8 mouse cellular contexts compared by ENCODE assay signal in genomic region chr9:83440392-83441357, GRCm38 (mm10). TPM values are rescaled to one million over a fixed set of nuclear protein-coding genes. Genes with fewer than 3 reads are reported as not detected.
DNase-seq lines count a peak whose midpoint lies in the region; ATAC-seq and TF ChIP-seq lines count a peak whose summit lies in the region.

Lca5 (minus strand) TSS chr9:83441127.

- H3K27me3 ChIP-seq in E14TG2a.4 (ENCODE audit: insufficient read depth, low read length), result no peaks in the 10 kb centered on the region; the same call in 1 of the 2 replicates
- H3K27me3 ChIP-seq in forebrain, embryonic 12.5 days, result no peaks in the 10 kb centered on the region
- no peaks in the 10 kb centered on the region for H3K27me3 ChIP-seq in heart, embryonic 16.5 days (ENCODE audit: control insufficient read depth, insufficient read depth, low read length)
- no peaks in the 10 kb centered on the region for H3K27me3 ChIP-seq in liver, embryonic 13.5 days
- no peaks in the 10 kb centered on the region for H3K27me3 ChIP-seq in stomach, embryonic 14.5 days (ENCODE audit: control insufficient read depth, insufficient read depth, low read length)

- no peaks in the 10 kb centered on the region for H3K36me3 ChIP-seq in E14TG2a.4 (ENCODE audit: insufficient read depth, low read length)
- H3K36me3 ChIP-seq in forebrain, embryonic 12.5 days (replicated peaks), result no peaks in the 10 kb centered on the region
- no peaks in the 10 kb centered on the region for H3K36me3 ChIP-seq in heart, embryonic 16.5 days (ENCODE audit: control insufficient read depth, insufficient read depth)
- no peaks in the 10 kb centered on the region for H3K36me3 ChIP-seq in liver, embryonic 13.5 days
- H3K36me3 ChIP-seq in stomach, embryonic 14.5 days (ENCODE audit: control insufficient read depth, insufficient read depth, low read length), result no peaks in the 10 kb centered on the region

- peak; percentile 100 for ATAC-seq in cerebellum, adult (ENCODE audit: insufficient number of reproducible peaks, low FRiP score, low TSS enrichment)
- peak; percentile 99 for ATAC-seq in forebrain, embryonic 12.5 days (ENCODE audit: low FRiP score)
- peak; percentile 99 for ATAC-seq in heart, embryonic 16.5 days (replicated peaks; ENCODE audit: extremely low read depth, insufficient read depth, low FRiP score)
- peak; percentile 97 for ATAC-seq in liver, embryonic 13.5 days (ENCODE audit: low read depth)
- peak; percentile 99 for ATAC-seq in stomach, embryonic 14.5 days (ENCODE audit: insufficient number of reproducible peaks, insufficient read depth, low FRiP score, low read depth)

- H3K4me2 ChIP-seq in forebrain, embryonic 12.5 days, result peak within 1 kb of the TSS; percentile 62
- peak within 1 kb of the TSS; percentile 80 for H3K4me2 ChIP-seq in heart, embryonic 16.5 days (ENCODE audit: low read depth, low read length)
- peak within 1 kb of the TSS; percentile 63 for H3K4me2 ChIP-seq in liver, embryonic 13.5 days
- H3K4me2 ChIP-seq in stomach, embryonic 14.5 days (replicated peaks; ENCODE audit: low read depth, low read length), result peak within 1 kb of the TSS; percentile 79

- TF ChIP-seq CTCF in E14TG2a.4 (conservative IDR thresholded peaks at IDR 0.05; ENCODE audit: low read length), result no peak

- H3K4me1 ChIP-seq in E14TG2a.4 (replicated peaks; ENCODE audit: low read depth, low read length), result peaks cover 26% of the 10 kb centered on the region
- peaks cover 12% of the 10 kb centered on the region for H3K4me1 ChIP-seq in forebrain, embryonic 12.5 days
- H3K4me1 ChIP-seq in heart, embryonic 16.5 days (ENCODE audit: control insufficient read depth, insufficient read depth, low read length), result peaks cover 11% of the 10 kb centered on the region; the same call in 1 of the 2 replicates
- peaks cover 10% of the 10 kb centered on the region for H3K4me1 ChIP-seq in liver, embryonic 13.5 days (replicated peaks)
- no peaks in the 10 kb centered on the region; the same call in 1 of the 2 replicates for H3K4me1 ChIP-seq in stomach, embryonic 14.5 days (ENCODE audit: control insufficient read depth, insufficient read depth, low read length)

- peak within 1 kb of the TSS; percentile 71 for H3K9ac ChIP-seq in forebrain, embryonic 12.5 days
- H3K9ac ChIP-seq in heart, embryonic 16.5 days (ENCODE audit: low read length), result peak within 1 kb of the TSS; percentile 77
- no peak within 1 kb of the TSS for H3K9ac ChIP-seq in liver, embryonic 13.5 days
- peak within 1 kb of the TSS; percentile 57 for H3K9ac ChIP-seq in stomach, embryonic 14.5 days (replicated peaks; ENCODE audit: low read depth, low read length)

- peak within 1 kb of the TSS; percentile 95 for H3K27ac ChIP-seq in forebrain, embryonic 12.5 days
- H3K27ac ChIP-seq in heart, embryonic 16.5 days (ENCODE audit: low read length), result peak within 1 kb of the TSS; percentile 94
- H3K27ac ChIP-seq in liver, embryonic 13.5 days, result no peak within 1 kb of the TSS
- H3K27ac ChIP-seq in stomach, embryonic 14.5 days (ENCODE audit: low read length), result peak within 1 kb of the TSS; percentile 77

- 1% methylated on average over 54 of the region's 57 CpGs for WGBS in forebrain, embryonic 12.5 days
- whole genome bisulfite sequencing in heart, embryonic 16.5 days, result 1% methylated on average over 47 of the region's 57 CpGs
- 3% methylated on average over 51 of the region's 57 CpGs for WGBS in liver, embryonic 13.5 days (ENCODE audit: insufficient replicate concordance)
- WGBS in stomach, embryonic 14.5 days, result 2% methylated on average over 52 of the region's 57 CpGs

- H3K4me3 ChIP-seq in E14TG2a.4 (replicated peaks; ENCODE audit: low read length), result peak within 1 kb of the TSS; percentile 80
- peak within 1 kb of the TSS; percentile 59 for H3K4me3 ChIP-seq in forebrain, embryonic 12.5 days (replicated peaks)
- peak within 1 kb of the TSS; percentile 84 for H3K4me3 ChIP-seq in heart, embryonic 16.5 days (ENCODE audit: low read length)
- peak within 1 kb of the TSS; percentile 55 for H3K4me3 ChIP-seq in liver, embryonic 13.5 days (replicated peaks)
- peak within 1 kb of the TSS; percentile 51 for H3K4me3 ChIP-seq in stomach, embryonic 14.5 days (ENCODE audit: low read depth, low read length)

- DNase-seq in kidney, postnatal 25 days, result peak; percentile 95 to 97
- DNase-seq in liver, embryonic 13.5 days, result peak; percentile 79
- peak; percentile 91 to 92 for DNase-seq in natural killer cell, adult 2 months (ENCODE audit: low spot score in 2 of 2)

- no peaks in the 10 kb centered on the region for H3K9me3 ChIP-seq in E14TG2a.4 (ENCODE audit: low read length)
- no peaks in the 10 kb centered on the region for H3K9me3 ChIP-seq in forebrain, embryonic 12.5 days
- no peaks in the 10 kb centered on the region for H3K9me3 ChIP-seq in heart, embryonic 16.5 days (replicated peaks; ENCODE audit: control insufficient read depth, low read length)
- H3K9me3 ChIP-seq in liver, embryonic 13.5 days (replicated peaks), result no peaks in the 10 kb centered on the region
- H3K9me3 ChIP-seq in stomach, embryonic 14.5 days (ENCODE audit: control insufficient read depth, low read depth, low read length), result no peaks in the 10 kb centered on the region

RNA-seq across cellular contexts. Expression of gene Lca5, which starts in this region (rescaled TPM):
- 25.4 and 25.6 TPM in 2 replicates for polyA plus RNA-seq in forebrain, embryonic 12.5 days (2016; fragmentation: Nextera tagmentation; extraction: Ambion mirVana)
- 9.4 and 9.6 TPM in 2 replicates for polyA plus RNA-seq in heart, embryonic 16.5 days (2015; fragmentation: Nextera tagmentation; extraction: Ambion mirVana)
- polyA plus RNA-seq in liver, embryonic 13.5 days (2015; fragmentation: Nextera tagmentation; extraction: Ambion mirVana), result 1.2 and 1.8 TPM in 2 replicates
- polyA plus RNA-seq in stomach, embryonic 14.5 days (2014; fragmentation: Nextera tagmentation; extraction: Ambion mirVana), result 22.0 and 29.7 TPM in 2 replicates
